Mouse (Mus musculus) mesoderm, embryonic 11.5 days (tissue): Measurements from ENCODE around the gene Ccdc121.

Experiments
- DNase-seq: peaks from one replicate; pipeline ENCODE4 v3.0.0-alpha.2; 2012; ENCODE audit warnings: low read depth, low spot score

The Ccdc121 gene

GRCm38 (mm10) chr1:181511307-181511706 is at the start of gene Ccdc121:
Ccdc121 (minus strand) TSS chr1:181511451.
- DNase-seq = no peak

GRCm38 (mm10) chr1:181560325-181560724 is 49.1 kb upstream of the Ccdc121 start:
- no peak for DNase-seq

- DNase-seq = no peak
These were observed 48.4 kb upstream of the Ccdc121 start for GRCm38 (mm10) chr1:181559655-181560054.

DNA sequence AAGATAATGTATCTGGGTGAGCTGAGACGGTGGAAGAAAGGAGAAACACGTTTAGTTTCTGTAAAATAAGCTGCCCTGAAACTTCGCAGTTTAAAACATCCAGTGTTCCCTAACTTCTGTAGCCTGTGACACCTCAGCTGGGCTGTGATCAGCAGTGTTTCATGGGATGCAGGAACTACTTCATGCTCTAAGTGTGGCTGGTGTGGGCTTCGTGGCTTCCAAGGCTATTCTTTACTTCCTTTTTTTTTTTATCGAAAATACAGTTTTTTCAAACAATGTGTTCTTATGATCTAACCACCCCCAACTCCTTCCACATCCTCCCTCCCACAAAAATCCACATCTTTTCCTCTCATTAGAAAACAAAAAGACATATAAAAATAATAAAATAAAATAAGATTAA is 44.2 kb upstream of the Ccdc121 start:
- no peak for DNase-seq

DNA sequence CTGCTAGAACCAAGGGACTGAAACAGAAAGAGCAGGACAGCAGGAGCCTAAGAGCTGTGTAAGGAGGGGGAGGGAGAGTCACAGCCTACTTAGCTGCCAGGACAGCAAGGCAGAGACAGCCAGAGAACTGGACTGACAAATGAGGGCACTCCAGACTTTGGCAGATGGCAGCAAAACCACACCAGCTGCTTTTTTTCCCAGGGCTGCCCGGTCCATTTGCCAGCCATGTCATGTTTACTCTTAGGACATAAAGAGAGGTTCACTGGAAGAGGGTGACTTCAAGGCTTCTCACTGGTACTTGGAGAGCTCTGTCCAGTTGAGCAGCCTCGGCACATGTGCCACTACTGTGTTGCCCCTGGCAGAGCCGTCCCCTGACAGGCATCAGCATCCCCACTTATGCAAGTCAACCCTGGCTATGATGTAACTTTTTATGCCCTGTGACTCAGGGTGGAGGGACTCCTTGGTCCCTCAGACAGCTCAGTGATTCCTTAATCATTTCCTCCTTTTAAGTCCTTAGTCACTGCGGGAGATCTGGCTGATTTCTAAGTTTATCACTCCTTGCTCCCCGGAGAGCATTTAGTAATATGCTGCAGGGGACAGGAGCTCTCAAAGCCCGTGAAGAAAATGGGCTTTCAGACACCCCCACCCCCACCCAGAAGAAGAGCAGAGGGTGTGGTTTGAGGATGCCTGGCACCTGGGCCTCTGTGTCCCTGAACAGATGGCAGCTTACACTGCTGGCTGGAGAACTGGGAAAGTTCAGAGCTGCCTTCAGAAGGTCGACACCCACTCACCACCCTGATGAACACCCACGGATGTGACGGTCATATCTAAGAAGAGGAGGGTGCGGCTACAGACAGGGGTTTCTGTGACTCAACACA is 41.5 kb upstream of the Ccdc121 start:
- DNase-seq = no peak

GRCm38 (mm10) chr1:181550826-181551225 is 39.6 kb upstream of the Ccdc121 start:
- DNase-seq = no peak

GRCm38 (mm10) chr1:181549987-181550386 is 38.7 kb upstream of the Ccdc121 start:
- DNase-seq = no peak

- peak; percentile 85 for DNase-seq
These were observed 34.0 kb upstream of the Ccdc121 start for GRCm38 (mm10) chr1:181545044-181545772.

GRCm38 (mm10) chr1:181543711-181544383 is 32.6 kb upstream of the Ccdc121 start:
- DNase-seq = no peak

GRCm38 (mm10) chr1:181539846-181540769 is 28.9 kb upstream of the Ccdc121 start:
- DNase-seq = peak; percentile 40

DNA sequence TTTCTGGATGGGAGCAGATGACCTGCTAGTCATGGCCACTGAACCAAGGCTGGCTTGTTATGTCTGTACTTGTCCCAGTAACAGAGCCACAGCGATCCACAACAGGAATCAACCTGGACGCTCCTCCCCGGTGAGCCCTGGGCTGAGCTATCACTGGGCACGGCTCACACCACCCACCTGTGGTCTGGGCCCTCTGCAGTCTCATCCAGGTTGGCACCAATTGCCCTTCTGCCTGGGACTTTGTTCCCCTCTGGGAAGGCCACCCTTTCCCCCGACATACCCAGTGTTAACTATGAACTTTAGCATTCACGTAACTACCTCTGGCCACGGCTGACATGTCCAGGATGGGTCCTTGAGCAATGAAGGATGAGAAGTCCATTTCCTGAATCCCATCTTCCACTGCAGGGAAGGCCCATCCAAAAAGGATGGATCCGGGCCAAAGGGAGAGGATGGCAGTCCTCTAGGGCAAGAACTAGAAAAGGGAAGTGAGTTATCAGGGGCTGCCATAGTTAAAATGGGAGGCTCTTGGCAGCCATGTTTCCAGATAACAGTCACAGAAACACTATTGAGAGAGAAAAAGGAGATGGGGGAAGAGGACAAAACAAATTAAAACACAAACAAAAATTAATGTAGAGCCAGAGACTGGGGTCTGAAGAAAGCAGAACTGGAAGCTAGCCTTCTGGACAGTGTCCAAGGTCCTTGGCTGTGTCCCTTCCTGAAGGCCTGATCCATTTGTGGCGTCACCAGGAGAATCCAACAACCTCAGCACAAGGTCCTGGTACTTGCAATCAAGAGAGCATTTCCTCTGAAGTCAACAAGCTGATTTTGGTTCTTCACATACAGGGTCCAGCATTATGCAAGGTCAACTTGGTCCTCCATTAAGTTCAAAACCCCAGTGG is 26.6 kb upstream of the Ccdc121 start:
- no peak for DNase-seq

DNA sequence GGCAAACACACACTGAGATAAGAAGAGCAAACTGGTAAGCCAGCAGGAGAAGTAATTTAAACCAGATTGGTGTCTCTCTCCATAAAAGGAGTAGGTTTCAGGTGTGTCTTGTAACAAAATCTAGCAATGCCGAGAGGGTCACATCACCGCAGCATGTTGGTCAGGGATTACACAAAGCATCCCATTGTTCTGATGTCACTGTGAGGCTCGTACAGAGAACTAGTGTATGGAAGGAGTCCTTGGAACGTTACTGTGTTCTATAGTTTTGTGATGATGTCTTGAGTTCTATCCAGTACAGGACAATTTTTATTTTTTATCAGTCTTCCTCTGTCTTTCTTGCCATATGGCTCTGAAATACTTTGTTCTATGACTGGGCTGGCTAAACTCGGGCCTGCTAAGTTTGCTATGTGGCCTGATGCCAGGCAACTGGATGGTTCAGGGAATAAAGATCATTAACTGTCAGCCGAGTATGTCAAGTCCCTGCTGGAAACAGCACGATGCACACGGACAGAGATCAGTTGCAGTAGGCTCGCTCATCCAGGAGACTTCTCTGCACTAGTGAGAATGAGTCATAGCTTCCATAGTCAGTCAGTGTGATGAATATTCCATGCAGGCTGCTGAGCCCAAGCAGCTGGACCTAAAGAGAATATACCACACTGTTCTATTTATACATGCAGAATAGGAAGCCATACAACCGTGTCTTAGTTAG is 24.1 kb upstream of the Ccdc121 start:
- DNase-seq = no peak

GRCm38 (mm10) chr1:181529368-181529767 is 18.1 kb upstream of the Ccdc121 start:
- DNase-seq = no peak

DNA sequence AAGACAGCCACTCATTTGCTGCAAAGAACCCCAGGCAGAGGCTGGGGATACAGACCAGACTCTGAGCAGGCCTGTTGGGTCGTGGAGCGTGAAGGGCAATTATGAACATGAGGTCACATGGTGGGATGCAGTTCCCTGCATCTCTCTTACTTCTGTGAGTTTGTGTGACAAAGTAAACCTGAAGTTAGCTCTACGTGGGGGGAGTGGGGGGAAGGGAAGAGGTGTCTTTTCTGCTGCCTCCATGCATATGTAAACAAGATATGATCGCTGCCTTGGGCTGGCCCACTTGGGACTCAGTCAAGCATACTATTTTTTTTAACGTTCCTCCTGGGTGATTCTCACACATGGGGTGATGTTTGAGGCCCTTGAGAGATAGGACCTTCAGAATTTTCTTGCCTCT is 14.7 kb upstream of the Ccdc121 start:
- no peak for DNase-seq

DNA sequence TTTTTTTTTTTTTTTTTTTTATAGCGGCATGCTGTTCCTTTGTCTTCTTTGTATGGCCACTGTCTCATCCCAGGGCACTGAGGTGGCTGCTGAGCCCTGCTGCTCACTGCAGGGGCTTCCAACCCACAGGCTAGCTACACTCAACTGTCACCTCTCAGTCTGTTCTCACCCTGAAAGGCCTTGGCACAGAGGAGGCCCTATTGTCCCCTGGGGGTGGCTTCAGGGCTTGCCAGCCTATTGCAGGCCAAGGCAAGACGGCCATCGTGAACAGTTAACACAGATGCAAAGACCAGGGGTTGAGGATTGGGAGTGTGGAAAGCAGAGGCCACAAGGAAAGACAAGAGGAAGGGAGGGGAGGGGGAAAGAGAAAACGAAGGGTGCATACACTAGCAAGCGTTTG is 12.6 kb upstream of the Ccdc121 start:
- DNase-seq = peak; percentile 19

DNA sequence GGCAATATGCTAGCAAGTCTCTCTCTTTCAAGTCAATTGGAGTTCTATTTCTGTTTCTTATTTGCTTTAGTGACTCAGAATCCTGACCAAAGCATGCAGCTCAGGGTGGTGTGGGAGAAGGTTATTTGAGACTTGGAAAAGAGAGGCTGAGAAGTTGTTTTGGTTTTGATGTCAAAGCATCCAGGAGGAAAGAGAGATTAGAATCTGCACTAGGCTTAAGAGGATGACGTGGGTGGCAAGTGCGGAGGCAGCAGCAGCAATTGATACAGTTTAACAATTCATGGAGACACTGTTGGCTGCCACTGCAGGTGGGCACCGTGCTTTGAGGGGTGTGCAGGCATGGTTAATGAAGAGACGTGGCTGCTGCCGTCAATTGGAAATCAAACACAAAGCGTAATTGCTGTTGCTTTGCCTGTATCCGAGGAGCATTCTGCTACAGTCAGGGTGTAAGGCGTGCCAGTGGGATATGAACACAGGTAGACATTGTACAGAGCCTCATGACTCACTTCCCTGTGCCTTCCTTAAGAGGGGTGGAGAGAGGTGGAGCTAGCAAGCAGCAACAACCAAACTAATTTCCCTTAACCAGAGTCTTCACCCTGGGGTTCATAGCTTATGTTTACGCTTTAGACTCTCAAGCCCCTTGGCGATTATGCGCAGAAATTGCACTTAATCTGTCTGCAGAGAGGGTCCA is 10.3 kb upstream of the Ccdc121 start:
- no peak for DNase-seq

DNA sequence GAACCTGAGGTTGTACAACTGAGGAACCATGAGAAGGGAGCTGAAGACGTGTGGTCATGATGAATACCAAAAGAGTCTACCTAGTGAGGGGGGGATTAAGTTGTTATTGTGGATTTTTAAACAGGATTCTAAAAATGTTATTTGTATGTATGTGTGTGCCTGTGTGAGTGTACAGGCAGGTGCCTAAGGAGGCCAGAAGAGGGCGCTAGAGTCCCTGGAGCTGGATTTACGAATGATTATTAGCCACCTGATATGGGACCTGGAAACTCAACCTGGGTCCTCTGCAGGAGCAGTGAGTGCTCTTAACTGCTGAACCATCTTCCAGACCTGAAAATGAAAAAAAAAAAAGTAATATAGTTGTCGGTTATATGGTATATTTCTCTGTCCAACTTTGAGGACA is 7.9 kb upstream of the Ccdc121 start:
- no peak for DNase-seq

GRCm38 (mm10) chr1:181518046-181518445 is 6.8 kb upstream of the Ccdc121 start:
- no peak for DNase-seq
